Mouse (Mus musculus): ENCODE results near the gene Klrb1b. TPM values are rescaled to one million over a fixed set of nuclear protein-coding genes. Genes with fewer than 3 reads are reported as not detected.
A peak's percentile ranks its signal among the peaks of the same experiment; 100 is the strongest.
"Not testable (repeated sequence)": the region's sequence is repeated elsewhere in the genome, so short reads cannot be mapped to it uniquely, and the experiment has no call there.

Klrb1b gene
- polyA plus RNA-seq, 1 experiment: 2.4 TPM

DNA sequence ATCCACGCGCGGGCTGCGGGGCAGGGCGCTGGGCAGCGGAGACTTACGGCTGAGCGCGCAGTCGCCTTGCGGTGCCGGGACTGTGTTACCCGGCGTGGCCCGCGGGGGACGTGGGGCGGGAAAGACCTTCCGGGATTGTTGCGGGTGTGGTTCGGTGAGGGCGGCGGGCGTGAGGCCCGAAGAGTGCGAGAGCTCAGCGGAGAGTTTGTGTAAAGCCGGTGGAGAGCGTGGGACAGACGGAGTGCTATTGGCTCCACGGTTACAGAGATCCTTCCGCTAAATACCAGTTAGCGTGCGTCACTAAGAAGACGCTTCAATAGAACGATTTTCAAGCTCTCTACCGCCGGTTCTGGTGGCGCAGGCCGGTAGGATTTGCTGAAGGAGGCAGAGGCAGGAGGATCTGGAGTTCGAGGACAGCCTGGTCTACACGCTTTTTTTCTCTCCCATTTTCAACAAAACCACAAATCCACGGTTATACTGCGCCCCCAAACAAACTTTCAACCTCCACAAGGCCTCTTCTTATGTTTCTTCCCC lies 16.9 kb upstream of the Klrb1b start:
- Histone ChIP-seq H3K4me1 (ENCODE audit: control insufficient read depth, insufficient read depth, low read length) (peaks cover 4% of the 10 kb centered on the region), H3K4me3 (replicated peaks; ENCODE audit: extremely low read depth, low read depth, low read length) (peak overlapping the region; percentile 93)
- DNase-seq: peak; percentile 91
- TF ChIP-seq POLR2A (IDR thresholded peaks at IDR 0.05; ENCODE audit: borderline replicate concordance, extremely low read depth, low read depth, low read length): peak; percentile 77
- TF ChIP-seq CTCF (IDR thresholded peaks at IDR 0.05; ENCODE audit: insufficient read depth, low read length): no peak
- under 1% methylated on average over 44 of the region's 44 CpGs for WGBS

DNA sequence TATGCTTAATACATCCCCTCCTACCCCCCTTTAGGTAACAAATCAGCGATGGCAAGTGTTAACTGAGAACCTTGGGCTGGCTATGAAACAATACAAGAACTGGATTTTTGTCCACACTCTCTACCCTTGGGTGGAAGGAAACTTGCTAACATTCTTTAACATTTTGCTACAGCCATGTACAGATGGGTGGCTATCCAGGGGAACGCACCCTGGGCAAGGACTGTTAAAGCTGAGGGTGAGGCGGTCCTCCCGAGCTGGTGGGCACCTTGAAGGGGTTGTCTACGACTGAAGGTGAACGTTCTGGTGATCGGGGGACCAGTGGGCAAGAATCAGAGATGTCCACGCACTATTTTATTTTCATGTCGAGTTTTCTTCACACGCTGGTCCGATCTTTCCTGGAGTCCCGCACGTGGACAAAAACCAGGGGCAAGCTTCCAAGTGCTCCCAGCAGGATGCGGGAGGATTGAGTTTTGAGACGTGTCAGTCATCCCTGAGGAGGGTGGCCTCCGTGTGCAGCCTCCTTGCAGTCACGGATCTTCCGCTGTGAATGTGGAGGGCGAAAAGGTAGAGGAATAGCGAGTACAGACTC lies 16.3 kb upstream of the Klrb1b start:
- H3K4me1 ChIP-seq (ENCODE audit: control insufficient read depth, insufficient read depth, low read length): peaks cover 4% of the 10 kb centered on the region
- no peak for DNase-seq
- peak overlapping the region; percentile 93 for H3K4me3 ChIP-seq (replicated peaks; ENCODE audit: extremely low read depth, low read depth, low read length)
- TF ChIP-seq CTCF (IDR thresholded peaks at IDR 0.05; ENCODE audit: insufficient read depth, low read length) (no peak), POLR2A (IDR thresholded peaks at IDR 0.05; ENCODE audit: borderline replicate concordance, extremely low read depth, low read depth, low read length) (no peak)
- WGBS: 1% methylated on average over 20 of the region's 20 CpGs

DNA sequence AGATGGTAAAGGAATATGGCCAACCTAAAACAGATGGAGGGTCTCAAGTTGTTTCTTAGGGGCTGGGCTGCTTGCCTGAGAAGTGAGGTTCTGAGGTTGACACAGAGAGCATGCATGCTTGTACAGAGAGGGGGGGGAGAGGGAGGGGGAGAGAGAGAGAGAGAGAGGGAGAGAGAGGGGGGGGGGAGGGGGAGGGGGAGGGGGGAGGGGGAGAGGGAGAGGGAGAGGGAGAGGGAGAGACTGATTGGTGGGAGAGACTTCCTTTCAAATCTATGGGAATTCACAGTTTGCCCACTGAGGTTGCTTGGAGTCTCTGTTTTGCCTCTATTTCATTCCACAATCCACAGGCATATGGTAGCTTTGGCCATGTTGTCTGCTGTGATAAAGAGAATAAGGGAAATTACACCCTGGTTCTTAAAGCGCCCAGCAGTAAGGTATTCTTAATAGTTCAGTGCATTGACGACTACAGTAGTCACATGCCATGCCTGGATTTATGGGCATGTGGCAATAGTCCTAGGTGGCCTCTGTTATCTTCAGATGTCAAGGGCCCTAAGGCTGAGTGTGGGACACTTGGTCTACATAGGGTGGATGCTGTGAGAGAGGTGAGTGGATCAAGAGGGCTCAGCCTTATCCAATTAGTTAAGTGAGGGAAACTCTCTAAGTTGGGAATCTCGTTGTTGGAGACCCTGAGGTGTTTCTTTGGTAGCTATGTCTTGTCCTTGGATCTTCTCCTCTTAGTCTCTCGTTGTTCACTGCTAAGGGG lies 15.4 kb upstream of the Klrb1b start:
- no peak overlapping the region for H3K4me3 ChIP-seq (replicated peaks; ENCODE audit: extremely low read depth, low read depth, low read length)
- no peak for DNase-seq
- TF ChIP-seq POLR2A (IDR thresholded peaks at IDR 0.05; ENCODE audit: borderline replicate concordance, extremely low read depth, low read depth, low read length): no peak
- TF ChIP-seq CTCF (IDR thresholded peaks at IDR 0.05; ENCODE audit: insufficient read depth, low read length): no peak
- 44% methylated on average over 4 of the region's 4 CpGs for WGBS
- peaks cover 4% of the 10 kb centered on the region for H3K4me1 ChIP-seq (ENCODE audit: control insufficient read depth, insufficient read depth, low read length)

DNA sequence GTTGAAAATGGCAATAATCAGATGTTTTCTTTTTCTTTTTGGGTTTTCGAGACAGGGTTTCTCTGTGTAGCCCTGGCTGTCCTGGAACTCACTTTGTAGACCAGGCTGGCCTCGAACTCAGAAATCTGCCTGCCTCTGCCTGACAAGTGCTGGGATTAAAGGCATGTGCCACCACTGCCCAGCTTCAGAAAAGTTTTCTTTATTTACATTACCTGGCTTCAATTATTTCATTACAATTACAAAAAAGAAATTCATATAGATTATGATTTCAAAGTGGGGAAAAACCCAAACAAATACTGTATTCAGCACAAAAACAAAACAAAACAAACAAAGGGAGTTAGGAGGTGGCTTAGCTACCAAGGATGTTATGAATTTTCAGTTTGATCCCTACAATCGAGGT lies 14.5 kb upstream of the Klrb1b start:
- not testable (repeated sequence) for H3K4me3 ChIP-seq (replicated peaks; ENCODE audit: extremely low read depth, low read depth, low read length); H3K4me1 ChIP-seq (ENCODE audit: control insufficient read depth, insufficient read depth, low read length); DNase-seq
- 77% methylated on average over 3 of the region's 3 CpGs for WGBS

DNA sequence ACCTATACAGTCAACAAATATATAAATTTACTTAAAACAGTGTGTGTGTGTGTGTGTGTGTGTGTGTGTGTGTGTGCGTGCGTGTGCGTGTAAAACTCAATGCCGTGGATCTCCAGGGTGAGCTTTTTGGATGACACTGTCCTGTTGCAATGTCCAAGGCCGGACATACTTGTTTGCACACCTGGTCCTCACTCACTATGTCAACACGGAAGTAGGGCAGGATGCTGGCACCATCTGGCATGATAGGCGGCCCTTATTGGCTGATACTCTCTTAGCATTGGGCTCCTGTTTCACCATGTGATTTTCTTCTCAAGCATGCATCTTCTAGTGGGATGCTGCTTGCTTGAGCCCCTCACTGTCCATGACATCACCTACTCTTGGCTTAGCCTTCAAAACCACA lies 13.8 kb upstream of the Klrb1b start:
- no peak for DNase-seq
- Histone ChIP-seq H3K4me1 (ENCODE audit: control insufficient read depth, insufficient read depth, low read length) (peaks cover 4% of the 10 kb centered on the region), H3K4me3 (replicated peaks; ENCODE audit: extremely low read depth, low read depth, low read length) (no peak overlapping the region)
- 45% methylated on average over 7 of the region's 7 CpGs for WGBS
- TF ChIP-seq CTCF (IDR thresholded peaks at IDR 0.05; ENCODE audit: insufficient read depth, low read length) (no peak), POLR2A (IDR thresholded peaks at IDR 0.05; ENCODE audit: borderline replicate concordance, extremely low read depth, low read depth, low read length) (no peak)

DNA sequence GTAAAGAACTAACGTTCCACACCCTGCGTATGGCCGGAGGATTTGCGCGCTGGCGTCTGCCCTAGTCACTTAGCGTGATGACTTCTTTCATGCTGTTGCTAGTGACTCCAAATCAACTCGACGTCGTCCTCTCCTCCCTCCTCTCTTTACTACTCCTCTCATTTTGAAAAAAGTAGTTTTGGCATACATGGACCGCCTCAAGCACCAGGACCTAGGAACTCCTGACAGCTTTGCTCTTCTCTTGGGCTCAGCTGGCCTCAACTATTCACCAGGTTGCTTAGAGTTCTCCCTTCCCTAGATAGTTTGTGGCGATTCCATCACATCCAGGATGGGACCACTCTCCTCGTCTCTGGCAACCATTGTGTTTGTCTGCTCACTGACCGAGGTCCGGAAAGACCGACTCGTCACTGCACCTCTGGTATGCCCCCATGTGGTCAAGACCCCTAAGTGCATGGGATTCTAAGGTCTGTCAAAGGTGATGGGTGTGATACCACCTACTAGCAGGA lies 13.2 kb upstream of the Klrb1b start:
- under 1% methylated on average over 17 of the region's 17 CpGs for WGBS
- H3K4me1 ChIP-seq (ENCODE audit: control insufficient read depth, insufficient read depth, low read length): peaks cover 4% of the 10 kb centered on the region
- TF ChIP-seq CTCF (IDR thresholded peaks at IDR 0.05; ENCODE audit: insufficient read depth, low read length) (peak; percentile 93), POLR2A (IDR thresholded peaks at IDR 0.05; ENCODE audit: borderline replicate concordance, extremely low read depth, low read depth, low read length) (peak; percentile 85; the same call in 1 of the 2 replicates)
- peak; percentile 83 for DNase-seq
- peak overlapping the region; percentile 82 for H3K4me3 ChIP-seq (replicated peaks; ENCODE audit: extremely low read depth, low read depth, low read length)

DNA sequence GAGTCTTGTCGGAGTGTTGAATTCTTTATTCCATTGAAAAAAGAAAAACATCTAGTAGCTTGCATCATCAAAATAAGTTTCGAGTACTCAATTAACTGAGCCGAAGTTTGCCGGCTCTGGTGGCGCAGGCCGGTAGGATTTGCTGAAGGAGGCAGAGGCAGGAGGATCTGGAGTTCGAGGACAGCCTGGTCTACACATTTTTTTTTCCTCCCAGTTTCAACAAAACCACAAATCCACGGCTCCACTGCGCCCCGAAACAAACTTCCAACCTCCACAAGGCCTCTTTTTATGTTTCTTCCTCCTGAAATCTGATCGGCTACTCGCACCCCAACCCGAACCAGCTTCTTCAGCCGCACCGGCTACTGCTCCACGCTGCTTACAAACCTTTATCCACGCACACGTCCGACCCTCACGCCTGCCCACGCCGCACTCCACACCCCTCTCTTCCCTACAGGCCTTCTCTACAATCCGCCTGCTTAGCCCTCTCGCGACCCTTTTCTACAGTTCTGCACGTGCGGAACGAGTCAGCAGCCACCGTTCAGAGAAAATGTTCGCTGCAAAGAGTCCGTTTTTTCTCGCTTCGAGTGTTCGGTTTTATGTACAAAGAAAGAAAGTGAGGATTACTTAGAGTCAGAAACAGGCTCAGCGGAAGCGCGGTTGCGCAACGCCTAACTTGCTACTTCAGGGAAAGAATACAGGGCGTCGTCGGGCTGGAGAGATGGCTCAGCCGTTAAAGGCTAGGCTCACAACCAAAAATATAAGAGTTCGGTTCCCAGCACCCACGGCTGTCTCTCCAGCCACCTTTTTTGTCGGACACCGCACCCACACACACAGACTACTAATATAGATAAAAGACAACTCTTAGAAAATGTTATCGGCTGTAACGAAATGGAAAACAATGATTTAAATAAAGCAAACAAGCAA lies 12.5 kb upstream of the Klrb1b start:
- H3K4me1 ChIP-seq (ENCODE audit: control insufficient read depth, insufficient read depth, low read length): no peaks in the 10 kb centered on the region; the same call in 1 of the 2 replicates
- DNase-seq: peak; percentile 94
- TF ChIP-seq POLR2A (IDR thresholded peaks at IDR 0.05; ENCODE audit: borderline replicate concordance, extremely low read depth, low read depth, low read length) (peak; percentile 67; the same call in 1 of the 2 replicates), CTCF (IDR thresholded peaks at IDR 0.05; ENCODE audit: insufficient read depth, low read length) (no peak)
- WGBS: under 1% methylated on average over 49 of the region's 49 CpGs
- peak overlapping the region; percentile 82 for H3K4me3 ChIP-seq (replicated peaks; ENCODE audit: extremely low read depth, low read depth, low read length)

DNA sequence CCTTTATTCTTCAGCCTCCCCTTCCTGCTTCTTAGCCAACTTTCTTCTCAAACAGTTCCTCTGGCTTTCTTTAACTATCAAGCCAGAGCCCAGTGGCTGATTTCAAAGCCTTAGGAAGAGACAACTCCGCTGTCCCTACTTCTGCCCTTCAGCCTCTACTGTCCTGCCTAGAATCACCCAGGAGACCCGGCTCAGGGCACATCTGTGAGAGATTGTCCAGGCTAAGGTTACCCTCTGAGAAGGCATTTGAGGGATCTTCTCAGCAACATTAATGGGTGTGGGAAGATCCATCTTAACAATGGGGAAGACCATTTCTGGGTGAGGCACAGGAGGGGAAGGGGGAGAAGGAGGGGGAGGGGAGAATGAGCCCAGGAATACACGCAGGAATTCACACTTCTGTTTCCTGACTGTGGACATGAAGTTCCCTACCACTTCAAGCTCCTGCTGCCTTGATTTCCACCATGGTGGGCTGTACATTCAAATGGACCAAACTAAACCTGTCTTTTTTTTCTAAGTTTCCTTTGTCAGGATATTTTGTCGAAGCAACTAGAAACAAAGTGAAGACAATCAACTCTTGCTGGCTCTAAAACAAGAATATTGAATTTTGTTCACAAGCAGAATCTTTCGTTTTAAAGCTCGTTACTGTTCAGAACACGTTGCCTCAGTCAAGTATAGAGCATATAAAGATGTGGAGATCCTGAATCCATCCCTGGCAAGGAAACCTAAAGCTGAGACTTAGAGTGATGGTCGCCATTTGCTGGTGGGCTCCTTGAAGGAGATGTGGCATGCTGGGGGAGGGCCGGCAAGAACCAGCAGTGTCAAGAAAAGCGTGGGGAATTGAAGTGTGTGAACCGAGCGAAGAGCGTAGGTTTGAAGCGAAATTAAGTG lies 11.6 kb upstream of the Klrb1b start:
- 8% methylated on average over 14 of the region's 14 CpGs for WGBS
- no peak for TF ChIP-seq POLR2A (IDR thresholded peaks at IDR 0.05; ENCODE audit: borderline replicate concordance, extremely low read depth, low read depth, low read length)
- no peak for TF ChIP-seq CTCF (IDR thresholded peaks at IDR 0.05; ENCODE audit: insufficient read depth, low read length)
- Histone ChIP-seq H3K4me1 (ENCODE audit: control insufficient read depth, insufficient read depth, low read length) (no peaks in the 10 kb centered on the region; the same call in 1 of the 2 replicates), H3K4me3 (replicated peaks; ENCODE audit: extremely low read depth, low read depth, low read length) (peak overlapping the region; percentile 82)
- no peak for DNase-seq

Data from lung, adult 2 months (tissue).